Mouse (Mus musculus): ENCODE data around the gene Col6a5.

GRCm38 (mm10) chr9:105933816-105934215 is 26.6 kb downstream of the Col6a5 start:
- TF ChIP-seq EP300 (IDR thresholded peaks at IDR 0.05; ENCODE audit: low read length) (no peak), NRF1 (IDR thresholded peaks at IDR 0.05; ENCODE audit: low read depth, low read length) (no peak), TBP (conservative IDR thresholded peaks at IDR 0.05; ENCODE audit: low read depth, low read length) (no peak), POLR2A (IDR thresholded peaks at IDR 0.05; ENCODE audit: low read depth, low read length) (no peak), CTCF (conservative IDR thresholded peaks at IDR 0.05 in 1 of 2, IDR thresholded peaks at IDR 0.05 in 1 of 2; ENCODE audit: low read depth in 2 of 2, low read length in 2 of 2) (no peak), UBTF (IDR thresholded peaks at IDR 0.05; ENCODE audit: low read depth, low read length) (no peak), MAX (IDR thresholded peaks at IDR 0.05; ENCODE audit: low read length) (no peak), ZMIZ1 (IDR thresholded peaks at IDR 0.05; ENCODE audit: low read depth, low read length) (no peak), BHLHE40 (IDR thresholded peaks at IDR 0.05; ENCODE audit: low read depth, low read length) (no peak), MXI1 (IDR thresholded peaks at IDR 0.05; ENCODE audit: low read depth, low read length) (no peak), POLR2AphosphoS2 (IDR thresholded peaks at IDR 0.05; ENCODE audit: low read depth, low read length) (no peak)

Measured in CH12.LX (cell line).